In the genomic region with DNA sequence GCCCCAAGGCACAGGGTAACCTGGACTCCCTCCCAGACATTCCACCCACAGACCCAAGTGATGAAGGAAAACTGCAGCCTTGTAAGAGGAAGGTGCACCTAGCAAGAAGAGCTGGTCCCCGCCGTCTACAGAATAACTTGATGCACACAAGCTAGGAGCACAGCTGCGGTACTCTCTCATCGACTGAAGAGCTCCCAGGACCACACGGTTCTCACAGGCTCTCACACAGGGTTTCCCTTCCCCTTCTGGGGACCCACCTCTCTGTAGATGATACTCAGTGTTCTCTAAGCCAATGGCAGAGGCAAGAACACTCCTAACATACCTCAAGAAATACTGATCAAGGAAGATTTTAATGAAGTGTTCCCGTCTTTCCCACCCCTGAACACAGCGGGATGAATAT, we compare ENCODE assay signal across 20 mouse cellular contexts. TPM values are rescaled to one million over a fixed set of nuclear protein-coding genes. Genes with fewer than 3 reads are reported as not detected.
DNase-seq lines count a peak whose midpoint lies in the region; ATAC-seq and TF ChIP-seq lines count a peak whose summit lies in the region.
"Had no signal": no experiment of that assay in that cellular context is flagged by ENCODE, and none has a peak within 500 bp of the region (broad histone marks: within the 10 kb centered on the region; RNA-seq: fewer than 3 reads in every experiment).

No protein-coding gene starts in this region.

- 0 out of 2 replicates have a peak overlapping the region, but pooled peaks have one; percentile 10 for H3K27ac ChIP-seq in heart, embryonic 13.5 days (replicated peaks)
- H3K27ac ChIP-seq in heart, embryonic 11.5 days (ENCODE audit: low read depth, low read length) = no peak overlapping the region
- H3K27ac ChIP-seq in stomach, embryonic 14.5 days (ENCODE audit: low read length) = peak overlapping the region; percentile 1; the same call in 1 of the 2 replicates
- no peak overlapping the region for H3K27ac ChIP-seq in stomach, postnatal 0 days (replicated peaks)
- peak overlapping the region; percentile 72 for H3K27ac ChIP-seq in bone marrow macrophage, adult 2 months (ENCODE audit: insufficient read depth, low read depth, low read length)
- H3K27ac ChIP-seq: hindbrain, postnatal 0 days; kidney, postnatal 0 days; left cerebral cortex, adult 2 months; liver, embryonic 15.5 days; midbrain, embryonic 10.5 days had no signal

- no peak for TF ChIP-seq EP300 in stomach, postnatal 0 days (optimal IDR thresholded peaks at IDR 0.05)

- no peaks in the 10 kb centered on the region for H3K9me3 ChIP-seq in heart, embryonic 13.5 days
- no peaks in the 10 kb centered on the region for H3K9me3 ChIP-seq in heart, embryonic 11.5 days (replicated peaks; ENCODE audit: control insufficient read depth, low read length)
- no peaks in the 10 kb centered on the region for H3K9me3 ChIP-seq in stomach, embryonic 14.5 days (ENCODE audit: control insufficient read depth, low read depth, low read length)
- no peaks in the 10 kb centered on the region for H3K9me3 ChIP-seq in stomach, postnatal 0 days (ENCODE audit: control insufficient read depth, low read length)
- H3K9me3 ChIP-seq: liver, embryonic 15.5 days; midbrain, embryonic 10.5 days; neural tube, embryonic 13.5 days had no signal

- H3K4me2 ChIP-seq in heart, embryonic 13.5 days = no peak overlapping the region
- H3K4me2 ChIP-seq in heart, embryonic 11.5 days = no peak overlapping the region
- H3K4me2 ChIP-seq in stomach, embryonic 14.5 days (replicated peaks; ENCODE audit: low read depth, low read length) = no peak overlapping the region
- no peak overlapping the region for H3K4me2 ChIP-seq in stomach, postnatal 0 days (replicated peaks; ENCODE audit: low read depth)
- H3K4me2 ChIP-seq: liver, embryonic 15.5 days; neural tube, embryonic 13.5 days had no signal

- no peak overlapping the region for H3K4me3 ChIP-seq in heart, embryonic 13.5 days
- H3K4me3 ChIP-seq in heart, embryonic 11.5 days (ENCODE audit: low read depth, low read length) = no peak overlapping the region
- no peak overlapping the region for H3K4me3 ChIP-seq in stomach, embryonic 14.5 days (ENCODE audit: low read depth, low read length)
- no peak overlapping the region for H3K4me3 ChIP-seq in stomach, postnatal 0 days (ENCODE audit: low read depth, low read length)
- peak overlapping the region; percentile 41 for H3K4me3 ChIP-seq in bone marrow macrophage, adult 2 months (ENCODE audit: insufficient read depth, low read length)
- H3K4me3 ChIP-seq: left cerebral cortex, adult 2 months; liver, embryonic 15.5 days; midbrain, embryonic 10.5 days; neural tube, embryonic 13.5 days had no signal

- peaks cover 50% of the 10 kb centered on the region for H3K36me3 ChIP-seq in heart, embryonic 13.5 days
- peaks cover 8% of the 10 kb centered on the region; the same call in 1 of the 2 replicates for H3K36me3 ChIP-seq in heart, embryonic 11.5 days (ENCODE audit: control insufficient read depth, insufficient read depth, low read length)
- peaks cover 8% of the 10 kb centered on the region; the same call in 1 of the 2 replicates for H3K36me3 ChIP-seq in stomach, embryonic 14.5 days (ENCODE audit: control insufficient read depth, insufficient read depth, low read length)
- no peaks in the 10 kb centered on the region for H3K36me3 ChIP-seq in stomach, postnatal 0 days (ENCODE audit: control insufficient read depth, insufficient read depth, low read length)

- H3K27me3 ChIP-seq in heart, embryonic 13.5 days (replicated peaks) = no peaks in the 10 kb centered on the region
- no peaks in the 10 kb centered on the region for H3K27me3 ChIP-seq in heart, embryonic 11.5 days (ENCODE audit: control insufficient read depth, insufficient read depth, low read length)
- H3K27me3 ChIP-seq in stomach, embryonic 14.5 days (ENCODE audit: control insufficient read depth, insufficient read depth, low read length) = no peaks in the 10 kb centered on the region
- no peaks in the 10 kb centered on the region for H3K27me3 ChIP-seq in stomach, postnatal 0 days (ENCODE audit: control insufficient read depth, insufficient read depth, low read length)
- H3K27me3 ChIP-seq: liver, embryonic 15.5 days; neural tube, embryonic 13.5 days had no signal

- TF ChIP-seq CTCF in stomach, postnatal 0 days (IDR thresholded peaks at IDR 0.05; ENCODE audit: low read depth) = no peak
- no peak for TF ChIP-seq CTCF in bone marrow macrophage, adult 2 months (IDR thresholded peaks at IDR 0.05; ENCODE audit: low read depth, low read length)

- 85% methylated on average over 7 of the region's 7 CpGs for WGBS in heart, embryonic 13.5 days
- 87% methylated on average over 7 of the region's 7 CpGs for WGBS in heart, embryonic 11.5 days (ENCODE audit: insufficient replicate concordance)
- 93% methylated on average over 7 of the region's 7 CpGs for WGBS in stomach, embryonic 14.5 days
- WGBS in stomach, postnatal 0 days = 81% methylated on average over 7 of the region's 7 CpGs

- no peak for TF ChIP-seq POLR2A in bone marrow macrophage, adult 2 months (IDR thresholded peaks at IDR 0.05; ENCODE audit: borderline replicate concordance, low read depth, low read length)

- H3K9ac ChIP-seq in heart, embryonic 13.5 days = no peak overlapping the region
- H3K9ac ChIP-seq in heart, embryonic 11.5 days (ENCODE audit: low read depth, low read length) = no peak overlapping the region
- no peak overlapping the region for H3K9ac ChIP-seq in stomach, embryonic 14.5 days (replicated peaks; ENCODE audit: low read depth, low read length)
- H3K9ac ChIP-seq in stomach, postnatal 0 days (ENCODE audit: low read length) = no peak overlapping the region
- H3K9ac ChIP-seq: liver, embryonic 15.5 days; neural tube, embryonic 13.5 days had no signal

- ATAC-seq in heart, embryonic 13.5 days (ENCODE audit: extremely low read depth, insufficient number of reproducible peaks, low FRiP score, low TSS enrichment) = no peak
- ATAC-seq in heart, embryonic 11.5 days (replicated peaks; ENCODE audit: insufficient number of reproducible peaks, low FRiP score, low TSS enrichment) = no peak
- no peak for ATAC-seq in stomach, embryonic 14.5 days (ENCODE audit: insufficient number of reproducible peaks, insufficient read depth, low FRiP score, low read depth)
- ATAC-seq in stomach, postnatal 0 days (ENCODE audit: low FRiP score, low TSS enrichment) = no peak
- ATAC-seq: hindbrain, postnatal 0 days had no signal

- peaks cover 68% of the 10 kb centered on the region for H3K4me1 ChIP-seq in heart, embryonic 13.5 days
- peaks cover 23% of the 10 kb centered on the region for H3K4me1 ChIP-seq in heart, embryonic 11.5 days (ENCODE audit: control insufficient read depth, insufficient read depth, low read length)
- H3K4me1 ChIP-seq in stomach, embryonic 14.5 days (ENCODE audit: control insufficient read depth, insufficient read depth, low read length) = peaks cover 10% of the 10 kb centered on the region; the same call in 1 of the 2 replicates
- H3K4me1 ChIP-seq in stomach, postnatal 0 days (replicated peaks; ENCODE audit: control insufficient read depth, insufficient read depth) = no peaks in the 10 kb centered on the region
- H3K4me1 ChIP-seq in bone marrow macrophage, adult 2 months (ENCODE audit: control insufficient read depth, insufficient read depth, low read length) = peaks cover 41% of the 10 kb centered on the region

- DNase-seq in stomach, postnatal 0 days (ENCODE audit: low spot score) = no peak
- DNase-seq in naive thymus-derived CD4-positive, alpha-beta T cell, adult 2 months (ENCODE audit: low read depth) = peak; percentile 20
- DNase-seq in right cerebral cortex, postnatal 36 days (ENCODE audit: low spot score in 2 of 2) = no peak
- no peak for DNase-seq in thymus, adult 18-20 months
- DNase-seq: cerebellum, adult 11 months; cerebellum, postnatal 25 days; gastrocnemius, postnatal 25 days; heart, postnatal 14 days; kidney, adult 11 months; lung, postnatal 14 days had no signal

RNA-seq across cellular contexts. Expression of a gene that starts 48.4 kb away (rescaled TPM):
- 69.7 and 70.4 TPM in 2 replicates for polyA plus RNA-seq in heart, embryonic 13.5 days (2015; fragmentation: Nextera tagmentation; extraction: Ambion mirVana)
- 75.5 and 81.9 TPM in 2 replicates for polyA plus RNA-seq in heart, embryonic 11.5 days (2014; fragmentation: Nextera tagmentation; extraction: Ambion mirVana)
- polyA plus RNA-seq in stomach, embryonic 14.5 days (2014; fragmentation: Nextera tagmentation; extraction: Ambion mirVana) = 77.5 and 82.8 TPM in 2 replicates
- polyA plus RNA-seq in stomach, postnatal 0 days (2015; fragmentation: Nextera tagmentation; extraction: Ambion mirVana) = 34.4 and 38.5 TPM in 2 replicates
- polyA plus RNA-seq in bone marrow macrophage, adult 2 months (2012; ENCODE audit: insufficient read depth, insufficient read length, missing spikeins) = 26.2 and 31.5 TPM in 2 replicates

Comparison
In these comparisons a context has a peak if more than half of its experiments do, and no peak if none do; other contexts are left out.
1. H3K27ac ChIP-seq: peak in heart, embryonic 13.5 days (single experiment), stomach, embryonic 14.5 days (single experiment) and bone marrow macrophage, adult 2 months (single experiment); none in heart, embryonic 11.5 days (single experiment) and stomach, postnatal 0 days (single experiment).